Mouse (Mus musculus) lung, postnatal 14 days (tissue): ENCODE data around the gene Card10.
A peak's percentile ranks its signal among the peaks of the same experiment; 100 is the strongest.

Experiments used
- DNase-seq: peaks from one replicate; pipeline ENCODE4 v3.0.0; 2021

The Card10 gene

GRCm38 (mm10) chr15:78801571-78801970, 1.3 kb downstream of the Card10 start:
- no peak for DNase-seq

- DNase-seq: no peak
These were observed 3.8 kb downstream of the Card10 start for GRCm38 (mm10) chr15:78799029-78799428.

- DNase-seq: no peak
These were observed 5.8 kb downstream of the Card10 start for GRCm38 (mm10) chr15:78797060-78797329.

GRCm38 (mm10) chr15:78796196-78797059, 6.4 kb downstream of the Card10 start:
- DNase-seq: no peak

- DNase-seq: no peak
These were observed 11.9 kb downstream of the Card10 start for GRCm38 (mm10) chr15:78790990-78791389.

GRCm38 (mm10) chr15:78790451-78790850, 12.4 kb downstream of the Card10 start:
- DNase-seq: peak; percentile 52

- DNase-seq: no peak
These were observed 13.0 kb downstream of the Card10 start for GRCm38 (mm10) chr15:78789721-78790323.

- DNase-seq: no peak
These were observed 14.8 kb downstream of the Card10 start for GRCm38 (mm10) chr15:78788042-78788441.

- no peak for DNase-seq
These were observed 15.5 kb downstream of the Card10 start for GRCm38 (mm10) chr15:78787287-78787856.

- no peak for DNase-seq
These were observed 16.4 kb downstream of the Card10 start for GRCm38 (mm10) chr15:78786411-78786818.

- peak; percentile 85 for DNase-seq
These were observed 16.9 kb downstream of the Card10 start for GRCm38 (mm10) chr15:78785961-78786360.

GRCm38 (mm10) chr15:78785258-78785657, 17.6 kb downstream of the Card10 start:
- DNase-seq: no peak

GRCm38 (mm10) chr15:78784520-78784919, 18.3 kb downstream of the Card10 start:
- no peak for DNase-seq

GRCm38 (mm10) chr15:78782348-78783103, 20.3 kb downstream of the Card10 start:
- no peak for DNase-seq

GRCm38 (mm10) chr15:78780908-78781307, 21.9 kb downstream of the Card10 start:
- DNase-seq: no peak

- no peak for DNase-seq
These were observed 22.5 kb downstream of the Card10 start for GRCm38 (mm10) chr15:78780359-78780758.

- DNase-seq: no peak
These were observed 23.2 kb downstream of the Card10 start for GRCm38 (mm10) chr15:78779690-78780089.

GRCm38 (mm10) chr15:78779253-78779652, 23.6 kb downstream of the Card10 start:
- DNase-seq: no peak

GRCm38 (mm10) chr15:78778077-78778870, 24.6 kb downstream of the Card10 start:
- DNase-seq: peak; percentile 93

GRCm38 (mm10) chr15:78773290-78773729, 29.5 kb downstream of the Card10 start, which contains the start of gene Mfng:
Mfng (minus strand) TSS chr15:78773475.
- peak; percentile 82 for DNase-seq

GRCm38 (mm10) chr15:78772856-78773255, 30.0 kb downstream of the Card10 start:
- DNase-seq: no peak

GRCm38 (mm10) chr15:78772368-78772763, 30.5 kb downstream of the Card10 start:
- DNase-seq: peak; percentile 57
